Mouse (Mus musculus): ENCODE measurements around the gene Adamts4. TPM values are rescaled to one million over a fixed set of nuclear protein-coding genes. Genes with fewer than 3 reads are reported as not detected.
"Not testable (repeated sequence)": the region's sequence is repeated elsewhere in the genome, so short reads cannot be mapped to it uniquely, and the experiment has no call there.

Adamts4 gene
- polyA plus RNA-seq, 1 experiment from 2014 or later, result 8.5 TPM

DNA sequence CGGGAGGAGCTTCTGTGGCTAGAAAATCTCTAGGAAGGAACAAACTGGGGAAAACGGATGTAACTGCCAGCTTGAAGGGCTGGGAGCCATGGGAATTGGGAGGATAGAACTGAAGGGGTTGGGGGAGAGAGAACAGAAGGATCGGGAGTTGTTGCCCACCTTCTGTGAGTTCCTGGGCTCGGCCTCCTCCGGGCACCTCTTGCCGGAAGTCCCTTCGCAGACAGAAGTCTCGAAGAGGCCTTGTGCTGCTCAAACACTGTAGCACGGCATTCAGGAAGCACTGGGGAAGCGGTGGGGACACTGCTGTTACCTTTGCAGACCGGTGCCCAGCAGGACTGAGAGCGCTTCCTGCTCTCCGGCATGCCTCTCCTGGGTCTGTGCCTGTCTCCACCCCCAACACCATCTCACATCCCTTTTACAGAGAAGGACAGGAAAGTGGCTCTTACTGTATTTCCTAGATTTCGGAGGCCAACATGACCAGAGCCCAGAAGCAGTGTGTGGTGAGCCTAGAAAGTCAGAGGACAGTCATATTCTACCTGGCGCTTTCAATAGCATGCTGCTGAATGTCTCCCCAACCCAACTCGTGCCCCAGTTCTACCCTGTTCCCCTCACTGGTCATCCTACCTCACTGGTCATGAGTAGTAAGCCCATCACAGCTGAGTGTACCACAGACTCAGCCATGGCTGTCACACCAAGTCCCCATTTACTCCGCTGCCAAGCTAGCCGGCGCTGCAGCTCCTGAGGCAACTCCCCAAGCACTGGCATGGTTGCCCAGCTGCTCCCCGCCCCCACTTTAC is 35.1 kb downstream of the Adamts4 start:
- Histone ChIP-seq H3K36me3 (peaks cover 50% of the 10 kb centered on the region), H3K4me2 (replicated peaks) (no peak overlapping the region), H3K9ac (no peak overlapping the region), H3K27me3 (no peaks in the 10 kb centered on the region), H3K4me3 (no peak overlapping the region; the same call in 1 of the 2 replicates), H3K27ac (no peak overlapping the region), H3K4me1 (peaks cover 37% of the 10 kb centered on the region), H3K9me3 (replicated peaks) (no peaks in the 10 kb centered on the region)
- ATAC-seq (ENCODE audit: low FRiP score), result no peak
- 89% methylated on average over 20 of the region's 20 CpGs for WGBS

DNA sequence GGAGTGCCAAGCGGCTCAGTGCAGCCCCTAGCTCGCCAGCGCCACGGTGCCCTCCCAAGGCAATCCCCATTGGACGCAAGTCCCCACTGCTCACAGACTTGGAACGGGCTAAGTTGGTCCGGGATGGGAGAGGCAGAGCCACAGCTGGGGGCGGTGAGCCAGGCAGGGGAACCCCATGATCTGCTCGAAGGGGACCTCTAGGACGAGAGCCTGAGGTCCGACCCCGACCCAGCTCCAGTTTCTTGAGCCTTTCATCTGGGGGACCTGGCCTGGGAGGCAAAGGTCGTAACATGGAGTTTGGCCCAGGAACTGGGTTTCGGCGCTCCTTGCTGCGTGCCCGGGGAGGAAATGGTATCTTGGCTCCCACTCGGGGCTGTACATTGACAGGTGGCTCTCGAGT is 36.3 kb downstream of the Adamts4 start:
- no peak overlapping the region for H3K27ac ChIP-seq
- peak overlapping the region; percentile 64 for H3K4me3 ChIP-seq
- ATAC-seq (ENCODE audit: low FRiP score), result no peak
- H3K4me2 ChIP-seq (replicated peaks), result peak overlapping the region; percentile 62
- H3K4me1 ChIP-seq, result peaks cover 31% of the 10 kb centered on the region
- WGBS, result 92% methylated on average over 19 of the region's 19 CpGs
- no peaks in the 10 kb centered on the region for H3K27me3 ChIP-seq
- no peaks in the 10 kb centered on the region for H3K9me3 ChIP-seq (replicated peaks)
- H3K36me3 ChIP-seq, result peaks cover 50% of the 10 kb centered on the region
- H3K9ac ChIP-seq, result 0 out of 2 replicates have a peak overlapping the region, but pooled peaks have one; percentile 8

DNA sequence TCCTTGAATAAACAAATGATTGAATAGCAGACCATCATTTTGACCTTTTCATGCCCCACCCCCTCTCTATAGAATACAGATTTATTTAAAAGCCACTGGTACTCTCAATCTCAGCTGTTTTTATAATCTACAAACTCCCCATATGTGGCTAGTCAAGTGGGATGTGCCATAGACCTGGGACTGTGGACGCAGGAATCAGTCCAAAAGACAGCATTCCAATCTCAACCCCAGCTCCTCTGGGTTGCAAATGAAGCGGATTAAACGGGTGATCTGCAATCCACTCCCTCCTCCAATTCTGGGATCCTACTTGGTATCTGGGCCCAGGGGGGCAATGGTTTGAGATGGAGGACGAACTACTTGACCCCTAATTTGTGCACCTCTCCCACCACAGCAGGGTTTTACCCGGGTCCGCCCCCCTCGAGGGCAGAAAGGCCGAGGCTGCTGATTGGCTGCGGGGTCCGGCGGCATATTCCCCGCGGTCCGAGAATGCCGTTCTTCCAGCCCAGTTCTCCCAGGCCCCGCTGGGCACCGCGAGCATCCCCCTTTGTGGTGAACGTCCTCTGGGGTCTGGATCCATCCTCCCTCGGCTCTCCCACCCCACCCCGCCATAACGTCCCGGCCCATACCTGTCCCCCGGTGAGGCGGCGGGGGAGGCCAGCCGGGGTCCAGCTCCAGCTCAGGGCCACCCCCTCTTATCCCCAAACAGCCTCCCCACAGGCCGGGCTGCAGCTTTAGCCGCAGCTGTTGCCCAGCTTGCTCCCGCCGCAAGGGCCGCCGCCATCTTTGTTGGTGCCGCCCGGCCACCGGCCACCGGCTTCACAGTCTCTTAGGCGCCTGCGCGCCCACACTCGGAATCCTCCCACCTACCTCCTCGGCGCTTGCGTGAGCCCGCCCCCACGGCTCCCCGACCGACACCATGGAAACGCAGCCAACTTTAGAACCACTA is 37.2 kb downstream of the Adamts4 start, which contains the start of gene Usp21:
Gene Usp21, minus strand, starts transcription at position 856 of the 946 bp plus-strand sequence.
- ATAC-seq (ENCODE audit: low FRiP score), result peak; percentile 95
- Histone ChIP-seq H3K36me3 (peaks cover 50% of the 10 kb centered on the region), H3K9me3 (replicated peaks) (no peaks in the 10 kb centered on the region), H3K4me1 (peaks cover 26% of the 10 kb centered on the region), H3K27me3 (no peaks in the 10 kb centered on the region), H3K4me2 (replicated peaks) (peak within 1 kb of the TSS; percentile 62), H3K4me3 (peak within 1 kb of the TSS; percentile 64), H3K27ac (peak within 1 kb of the TSS; percentile 96), H3K9ac (peak within 1 kb of the TSS; percentile 80)
- WGBS, result under 1% methylated on average over 42 of the region's 49 CpGs

DNA sequence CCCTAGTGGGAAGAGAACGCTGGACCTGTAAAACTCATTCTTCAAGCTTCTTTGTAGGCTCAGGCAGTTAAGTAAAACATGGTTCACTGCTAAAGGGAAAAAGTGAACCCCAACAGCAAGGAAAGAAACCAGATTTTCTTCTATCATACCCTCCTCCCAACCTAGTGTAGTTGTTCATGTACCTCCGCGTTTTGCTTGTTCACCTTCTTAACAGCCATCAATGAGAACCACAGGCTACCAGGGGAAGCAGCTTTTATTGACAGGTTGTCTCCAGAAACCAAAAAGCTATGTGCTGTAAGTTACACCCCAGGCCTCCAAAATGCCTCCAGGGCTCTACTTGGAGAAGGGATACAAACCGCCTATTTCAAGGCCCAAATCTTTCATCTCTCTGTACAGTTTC is 38.1 kb downstream of the Adamts4 start:
- no peaks in the 10 kb centered on the region for H3K9me3 ChIP-seq (replicated peaks)
- peak overlapping the region; percentile 96 for H3K27ac ChIP-seq
- no peak overlapping the region for H3K4me3 ChIP-seq
- ATAC-seq (ENCODE audit: low FRiP score), result no peak
- H3K36me3 ChIP-seq, result peaks cover 46% of the 10 kb centered on the region
- 0 out of 2 replicates have a peak overlapping the region, but pooled peaks have one; percentile 36 for H3K9ac ChIP-seq
- peak overlapping the region; percentile 62 for H3K4me2 ChIP-seq (replicated peaks)
- H3K27me3 ChIP-seq, result no peaks in the 10 kb centered on the region
- peaks cover 28% of the 10 kb centered on the region for H3K4me1 ChIP-seq
- WGBS, result 69% methylated on average over 4 of the region's 4 CpGs

DNA sequence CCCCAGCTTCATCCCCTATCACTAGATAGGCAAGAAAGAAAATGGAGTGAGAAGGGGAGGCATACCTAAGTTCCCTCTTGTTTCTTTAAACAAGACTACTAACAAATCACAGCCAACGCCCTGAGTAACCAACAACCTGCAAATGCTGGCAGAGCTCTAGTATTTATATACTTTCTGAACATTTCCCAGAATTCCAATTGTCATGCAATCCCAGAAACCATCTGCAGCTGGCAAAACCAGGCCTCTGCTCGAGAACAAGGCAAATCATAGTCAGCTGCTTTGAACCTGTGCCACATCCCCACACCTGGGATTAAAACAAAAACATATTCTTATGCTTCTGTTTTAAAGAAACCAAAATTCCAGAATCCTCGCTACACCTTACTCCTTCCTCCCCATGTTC is 43.1 kb downstream of the Adamts4 start:
- Histone ChIP-seq H3K27ac (no peak overlapping the region), H3K4me1 (peaks cover 11% of the 10 kb centered on the region), H3K4me3 (peak overlapping the region; percentile 76), H3K4me2 (replicated peaks) (peak overlapping the region; percentile 75), H3K9me3 (replicated peaks) (no peaks in the 10 kb centered on the region), H3K9ac (no peak overlapping the region), H3K27me3 (peaks cover 18% of the 10 kb centered on the region), H3K36me3 (peaks cover 17% of the 10 kb centered on the region; the same call in 1 of the 2 replicates)
- no peak for ATAC-seq (ENCODE audit: low FRiP score)
- 91% methylated on average over 3 of the region's 3 CpGs for WGBS

DNA sequence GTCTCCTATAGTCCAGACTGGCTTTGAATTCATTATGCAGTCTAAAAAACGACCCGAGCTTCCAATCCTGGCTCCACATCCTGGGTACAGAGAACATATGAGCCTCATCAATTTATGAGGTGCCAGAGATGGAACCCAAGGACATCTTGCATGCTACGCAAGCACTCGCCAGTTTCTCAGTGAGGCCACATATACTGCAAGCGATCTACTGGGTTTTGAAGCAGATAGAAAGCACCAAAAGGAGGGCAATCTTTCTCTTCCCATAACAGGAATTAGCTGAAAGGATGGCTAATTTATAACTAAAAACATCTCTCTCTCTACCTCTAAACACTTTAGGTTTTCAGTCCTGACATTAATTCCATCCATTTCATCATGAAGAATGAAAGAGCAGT is 43.7 kb downstream of the Adamts4 start:
- peak overlapping the region; percentile 75 for H3K4me2 ChIP-seq (replicated peaks)
- no peaks in the 10 kb centered on the region for H3K9me3 ChIP-seq (replicated peaks)
- no peak for ATAC-seq (ENCODE audit: low FRiP score)
- H3K4me1 ChIP-seq, result peaks cover 9% of the 10 kb centered on the region
- peak overlapping the region; percentile 76 for H3K4me3 ChIP-seq
- peaks cover 12% of the 10 kb centered on the region; the same call in 1 of the 2 replicates for H3K36me3 ChIP-seq
- peaks cover 23% of the 10 kb centered on the region for H3K27me3 ChIP-seq
- 52% methylated on average over 5 of the region's 5 CpGs for WGBS
- H3K9ac ChIP-seq, result peak overlapping the region; percentile 84
- peak overlapping the region; percentile 93 for H3K27ac ChIP-seq

DNA sequence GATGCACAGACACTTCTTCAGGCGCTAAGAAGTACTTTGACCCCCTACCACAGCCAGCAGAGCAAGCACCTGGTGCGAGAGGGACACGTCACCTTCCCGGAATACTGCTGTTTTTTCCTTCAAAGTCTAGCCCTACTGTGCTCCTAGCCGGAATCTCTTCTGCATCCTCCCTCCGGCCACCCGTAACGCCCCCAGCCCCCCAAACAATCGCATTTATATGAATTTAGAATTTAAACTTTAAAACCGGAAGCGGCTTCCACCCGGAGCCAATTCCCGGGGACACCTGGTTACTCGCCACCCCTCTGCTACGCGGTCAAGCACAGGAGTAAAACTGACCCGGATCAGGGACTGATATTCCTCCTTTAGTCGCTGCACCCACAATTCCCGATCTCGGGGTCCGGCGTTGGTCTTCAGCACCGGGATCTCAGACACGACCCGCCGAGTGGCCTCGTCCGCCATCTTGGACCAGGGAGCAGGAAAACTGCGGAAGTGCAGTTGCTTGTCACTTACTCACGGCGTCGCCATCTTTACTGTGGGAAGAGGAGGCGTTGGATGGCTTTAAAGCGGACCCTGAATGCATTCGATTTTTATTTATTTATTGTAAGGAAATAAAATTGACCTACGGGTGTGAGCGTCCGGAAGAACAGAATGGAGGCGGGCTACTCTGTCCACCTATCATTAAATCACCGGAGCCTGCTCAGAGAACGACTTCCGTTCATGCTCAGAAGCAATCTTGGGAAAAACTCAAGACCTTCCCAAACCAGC is 44.3 kb downstream of the Adamts4 start, which contains the start of gene Ufc1:
Gene Ufc1, minus strand, starts transcription at position 727 of the 765 bp plus-strand sequence.
- under 1% methylated on average over 42 of the region's 42 CpGs for WGBS
- ATAC-seq (ENCODE audit: low FRiP score), result peak; percentile 82
- peak within 1 kb of the TSS; percentile 84 for H3K9ac ChIP-seq

DNA sequence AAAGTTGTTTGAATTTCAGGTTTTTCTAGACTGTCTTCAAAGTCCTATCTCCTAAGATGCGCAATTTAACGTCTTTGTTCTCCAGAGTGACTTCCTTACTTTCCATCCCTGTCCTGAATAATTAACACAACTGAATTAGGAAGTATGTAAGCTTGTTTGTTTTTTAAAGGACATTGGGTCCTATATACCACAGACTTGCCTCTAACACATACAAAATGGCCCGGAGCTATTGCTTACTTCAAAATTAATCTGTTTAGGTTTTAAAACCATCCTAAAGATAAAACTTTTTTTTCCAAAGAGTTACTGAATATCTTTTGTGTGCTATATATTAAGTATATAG is 44.8 kb downstream of the Adamts4 start:
- Histone ChIP-seq H3K4me3 (peak overlapping the region; percentile 76), H3K4me2 (replicated peaks) (peak overlapping the region; percentile 75), H3K27ac (peak overlapping the region; percentile 93), H3K36me3 (0 out of 2 replicates have a peak, but pooled peaks cover under 1% of the 10 kb centered on the region), H3K27me3 (peaks cover 24% of the 10 kb centered on the region), H3K9me3 (replicated peaks) (no peaks in the 10 kb centered on the region), H3K9ac (peak overlapping the region; percentile 84), H3K4me1 (peaks cover 9% of the 10 kb centered on the region)
- ATAC-seq (ENCODE audit: low FRiP score), result peak; percentile 53
- WGBS, result 16% methylated on average over 3 of the region's 3 CpGs

More for the DNA sequence above, 44.3 kb downstream of the Adamts4 start, which contains the start of gene Ufc1:
- Histone ChIP-seq H3K4me1 (peaks cover 9% of the 10 kb centered on the region), H3K36me3 (peaks cover 6% of the 10 kb centered on the region; the same call in 1 of the 2 replicates), H3K4me2 (replicated peaks) (peak within 1 kb of the TSS; percentile 75), H3K27ac (peak within 1 kb of the TSS; percentile 93), H3K9me3 (replicated peaks) (no peaks in the 10 kb centered on the region), H3K27me3 (peaks cover 24% of the 10 kb centered on the region), H3K4me3 (peak within 1 kb of the TSS; percentile 76)

DNA sequence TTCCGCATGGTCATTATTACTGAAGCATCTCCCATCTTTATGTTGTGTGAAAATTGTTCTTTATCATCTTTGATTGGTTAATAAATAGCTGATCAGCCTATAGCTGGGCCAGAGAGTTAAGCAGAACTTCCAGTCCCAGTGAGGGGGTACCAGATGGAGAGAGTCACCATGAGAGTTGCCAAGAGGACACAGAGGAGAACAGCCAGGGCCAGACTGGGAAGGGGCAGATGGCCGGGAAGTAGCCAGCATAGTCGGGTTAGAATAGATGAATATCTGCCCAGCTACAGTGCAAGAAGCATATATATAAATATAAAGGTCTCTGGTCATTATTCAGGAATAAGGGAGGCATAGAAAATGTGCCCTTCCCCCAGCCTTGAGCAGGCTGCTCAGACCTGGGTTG is 48.0 kb downstream of the Adamts4 start:
- Histone ChIP-seq H3K4me1 (peaks cover 7% of the 10 kb centered on the region), H3K9me3 (replicated peaks) (no peaks in the 10 kb centered on the region), H3K4me3 (no peak overlapping the region), H3K27ac (no peak overlapping the region), H3K36me3 (no peaks in the 10 kb centered on the region), H3K4me2 (replicated peaks) (no peak overlapping the region), H3K27me3 (peaks cover 24% of the 10 kb centered on the region), H3K9ac (no peak overlapping the region)
- 67% methylated on average over 3 of the region's 3 CpGs for WGBS
- no peak for ATAC-seq (ENCODE audit: low FRiP score)

DNA sequence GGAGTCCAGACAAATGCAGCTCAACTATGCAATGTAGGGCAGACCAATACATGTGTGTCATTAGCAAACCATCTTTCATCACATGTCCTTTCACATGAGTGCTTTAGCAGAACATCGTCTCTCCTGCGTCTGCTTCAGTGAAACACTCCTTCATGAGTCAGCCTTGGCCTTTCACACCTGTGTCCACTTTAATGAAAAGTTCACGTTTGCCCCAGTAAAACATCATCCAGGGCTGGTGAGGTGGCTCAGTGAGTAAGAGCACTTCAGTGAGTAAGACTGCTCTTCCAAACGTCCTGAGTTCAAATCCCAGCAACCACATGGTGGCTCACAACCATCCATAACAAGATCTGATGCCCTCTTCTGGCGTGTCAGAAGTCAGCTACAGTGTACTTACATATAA is 55.9 kb downstream of the Adamts4 start:
- H3K4me3 ChIP-seq, H3K27ac ChIP-seq: not testable (repeated sequence)
- 72% methylated on average over 5 of the region's 5 CpGs for WGBS

DNA sequence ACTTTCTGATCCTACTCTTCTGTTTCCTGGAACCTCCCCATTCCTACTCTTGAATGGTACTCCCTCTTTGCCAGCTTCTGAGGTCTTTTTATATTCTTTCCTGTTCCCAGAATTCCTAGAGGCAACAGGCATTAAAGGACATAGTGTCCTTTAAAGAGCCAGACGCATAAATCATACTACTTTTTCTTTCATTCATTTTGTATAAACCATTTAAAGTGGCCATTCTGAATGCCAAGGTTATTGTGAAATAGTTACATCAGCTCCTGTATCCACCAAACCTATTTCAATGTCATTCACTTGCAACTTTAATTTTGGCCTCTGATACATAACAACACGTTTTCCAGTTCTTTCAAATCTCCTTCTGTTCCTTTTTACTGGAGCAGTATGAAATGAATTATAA is 59.1 kb downstream of the Adamts4 start:
- Histone ChIP-seq H3K4me1 (no peaks in the 10 kb centered on the region), H3K36me3 (no peaks in the 10 kb centered on the region), H3K27ac (no peak overlapping the region), H3K4me2 (replicated peaks) (no peak overlapping the region), H3K4me3 (no peak overlapping the region), H3K9me3 (replicated peaks) (no peaks in the 10 kb centered on the region), H3K27me3 (0 out of 2 replicates have a peak, but pooled peaks cover 5% of the 10 kb centered on the region), H3K9ac (no peak overlapping the region)
- no peak for ATAC-seq (ENCODE audit: low FRiP score)
- WGBS, result 72% methylated on average over 2 of the region's 2 CpGs

More for the DNA sequence above, 55.9 kb downstream of the Adamts4 start:
- not testable (repeated sequence) for H3K4me1 ChIP-seq; H3K4me2 ChIP-seq (replicated peaks); H3K9ac ChIP-seq; H3K36me3 ChIP-seq; H3K27me3 ChIP-seq; H3K9me3 ChIP-seq (replicated peaks); ATAC-seq (ENCODE audit: low FRiP score)

All from hindbrain, embryonic 12.5 days (tissue).